Mouse (Mus musculus): ENCODE measurements around the gene Chd9.
"Not testable (repeated sequence)": the region's sequence is repeated elsewhere in the genome, so short reads cannot be mapped to it uniquely, and the experiment has no call there.

Chd9 gene

DNA sequence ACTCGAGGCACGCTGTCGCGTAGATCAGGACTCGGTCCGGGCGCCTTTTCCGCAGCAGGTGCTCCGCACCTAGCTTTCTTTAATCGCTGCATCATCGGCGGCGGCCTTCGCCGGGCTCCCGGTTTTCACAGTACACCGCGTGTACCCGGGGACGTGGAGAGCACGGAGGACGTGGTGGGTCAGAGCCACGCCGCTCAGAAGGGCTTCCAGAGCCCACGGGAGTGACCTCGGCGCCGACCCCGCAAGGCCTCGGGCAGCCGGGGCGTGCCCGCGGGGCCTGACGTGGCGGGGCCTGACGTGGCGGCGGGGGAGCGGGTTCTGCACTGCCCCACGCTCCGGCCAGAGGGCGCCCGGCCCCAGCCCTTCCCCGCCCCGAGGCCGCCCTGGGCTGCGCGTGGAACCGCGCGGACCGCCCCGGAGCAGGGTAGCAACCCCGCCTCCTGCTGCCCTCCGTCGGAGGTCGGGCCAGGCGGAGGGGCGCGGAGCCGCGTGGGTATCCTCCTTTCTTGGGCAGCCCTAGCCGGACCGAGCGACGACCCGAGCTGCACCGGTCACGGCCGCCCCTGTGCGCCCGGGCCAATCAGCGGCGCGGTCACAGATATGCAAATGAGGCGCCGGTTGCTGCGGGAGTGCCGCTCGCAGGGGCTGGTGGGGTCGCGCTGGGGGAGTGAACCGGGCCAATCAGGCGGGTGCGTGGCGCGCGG, 79.8 kb downstream of the Chd9 start:
- DNase-seq, result peak; percentile 97 to 99

DNA sequence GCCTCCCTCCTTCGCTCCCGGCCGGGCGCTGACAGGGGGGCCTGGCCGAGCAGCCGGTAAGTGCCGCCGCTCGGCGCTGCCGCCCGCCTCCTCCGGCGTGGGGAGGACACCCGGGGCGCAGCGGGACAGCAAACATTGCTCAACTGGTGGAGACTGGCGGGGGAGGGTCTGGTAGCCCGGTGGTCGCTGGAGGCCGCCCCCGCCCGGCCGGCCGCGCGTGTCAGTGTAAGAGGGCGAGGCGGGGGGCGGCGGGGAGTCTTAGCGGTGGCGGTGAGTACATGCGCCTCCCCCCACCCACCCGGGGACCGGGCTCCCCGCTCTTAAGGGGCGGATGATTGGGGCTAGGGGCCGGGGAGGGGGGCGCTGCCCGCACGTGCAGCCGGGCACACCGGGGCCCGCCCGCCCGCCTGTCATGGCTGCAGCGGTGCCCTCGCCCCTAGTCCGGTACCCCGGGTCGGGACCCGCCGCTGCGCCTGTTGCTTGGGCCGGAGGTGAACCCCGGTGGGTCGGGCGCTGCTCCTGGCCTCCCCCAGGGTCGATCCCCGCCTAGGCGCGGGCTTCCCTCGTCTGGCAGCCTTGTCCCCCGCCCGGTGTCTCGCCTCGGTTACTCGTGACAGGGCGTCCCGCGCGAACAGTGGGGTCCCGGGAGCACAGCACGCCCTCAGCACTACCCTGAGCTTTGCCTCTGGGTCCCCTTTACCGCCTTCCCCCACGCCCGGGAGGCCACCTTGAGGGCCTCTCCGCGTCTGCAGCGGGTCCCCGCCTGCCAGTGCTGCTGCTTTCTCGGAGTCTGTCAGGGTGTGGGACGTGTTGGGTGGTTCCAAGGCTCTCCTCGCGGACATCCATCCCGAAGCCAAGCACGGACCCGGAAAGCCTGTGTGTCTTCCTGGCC, 80.7 kb downstream of the Chd9 start:
- peak; percentile 69 to 76 for DNase-seq

DNA sequence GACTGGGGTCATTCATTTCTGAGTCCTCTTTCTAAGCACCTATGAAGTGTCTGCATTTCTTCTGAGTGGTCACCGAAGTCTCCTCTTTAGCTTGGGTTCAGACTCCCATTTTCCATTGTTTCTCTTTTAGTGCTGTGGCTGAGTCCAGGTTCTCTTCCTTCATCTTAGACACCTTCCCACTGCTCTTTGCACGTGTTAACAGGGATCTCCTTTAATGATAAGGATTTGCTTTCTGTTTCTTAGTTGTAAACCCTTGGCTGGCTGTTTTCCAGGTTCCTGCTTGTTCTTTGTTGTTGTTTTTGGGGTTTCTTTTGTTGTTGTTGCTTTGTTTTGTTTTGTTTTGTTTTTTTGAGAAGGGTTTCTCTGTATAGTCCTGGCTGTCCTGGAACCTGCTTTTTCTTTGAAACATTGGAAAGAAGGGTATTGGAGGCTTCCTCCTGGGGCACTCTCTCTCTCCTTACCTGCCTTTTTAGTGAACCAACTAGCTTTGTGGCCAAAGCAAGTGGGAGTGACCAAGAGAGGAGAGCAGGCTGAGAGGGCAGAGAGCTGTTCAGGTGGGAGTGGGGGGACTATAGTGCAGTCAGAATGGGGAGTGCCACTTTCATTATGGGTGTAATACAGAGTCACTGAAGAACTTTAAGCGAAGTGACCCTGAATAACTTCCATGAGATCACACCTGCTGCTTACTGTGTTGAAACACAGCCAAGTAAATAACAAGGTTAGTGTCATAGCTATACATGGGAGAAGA, 95.2 kb downstream of the Chd9 start:
- DNase-seq, result no peak

DNA sequence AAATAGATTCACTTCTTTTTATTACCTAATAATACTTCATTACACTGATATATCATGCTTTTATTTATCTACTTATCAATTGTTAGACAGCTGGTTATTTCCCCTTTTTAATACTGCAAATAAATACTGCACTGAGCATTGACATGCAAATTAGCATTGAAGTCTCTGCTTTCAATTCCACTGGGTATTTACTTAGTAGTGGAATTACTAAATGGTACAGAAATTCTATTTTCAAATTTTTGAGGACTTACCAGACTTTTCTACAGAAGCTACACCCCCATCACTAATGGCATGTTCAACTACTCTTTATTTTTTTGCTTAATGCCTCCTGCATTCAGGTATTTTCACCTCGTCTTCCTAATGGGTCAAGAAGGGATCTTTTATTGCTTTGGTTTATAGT, 100.3 kb downstream of the Chd9 start:
- DNase-seq, result no peak

DNA sequence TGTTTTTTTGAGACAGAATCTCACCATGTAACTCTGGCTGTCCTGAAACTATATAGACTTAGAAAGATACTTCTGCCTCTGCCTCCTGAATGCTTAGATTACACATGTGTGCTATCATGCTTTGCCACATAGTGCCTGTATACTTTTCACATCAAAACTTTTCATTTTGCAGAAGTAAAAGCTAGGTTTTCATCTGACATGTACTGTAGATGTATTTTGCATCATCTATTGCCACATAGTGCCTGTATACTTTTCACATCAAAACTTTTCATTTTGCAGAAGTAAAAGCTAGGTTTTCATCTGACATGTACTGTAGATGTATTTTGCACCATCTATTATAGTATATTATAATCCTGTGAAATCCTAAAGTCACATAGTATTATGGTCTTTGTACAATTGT, 102.0 kb downstream of the Chd9 start:
- DNase-seq, result not testable (repeated sequence)

DNA sequence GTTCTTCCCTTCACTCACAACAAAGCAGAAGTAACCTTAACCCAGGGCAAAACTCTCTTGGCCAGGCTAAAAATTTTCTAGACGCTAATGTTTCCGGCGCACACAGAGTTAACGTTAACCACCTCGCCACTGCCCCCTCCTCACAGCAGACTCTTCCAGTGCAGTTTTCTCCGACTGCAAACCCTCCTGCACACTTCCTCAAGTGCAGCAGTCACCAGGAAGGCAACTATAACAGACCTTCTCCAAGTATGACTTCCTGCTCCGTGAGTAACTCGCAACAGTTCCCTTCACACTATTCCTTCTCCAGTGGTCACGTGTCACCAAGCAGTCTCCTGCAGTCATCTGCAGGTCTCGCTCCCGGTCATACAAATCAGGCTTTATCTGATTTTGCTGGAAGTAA, 104.8 kb downstream of the Chd9 start:
- no peak for DNase-seq

DNA sequence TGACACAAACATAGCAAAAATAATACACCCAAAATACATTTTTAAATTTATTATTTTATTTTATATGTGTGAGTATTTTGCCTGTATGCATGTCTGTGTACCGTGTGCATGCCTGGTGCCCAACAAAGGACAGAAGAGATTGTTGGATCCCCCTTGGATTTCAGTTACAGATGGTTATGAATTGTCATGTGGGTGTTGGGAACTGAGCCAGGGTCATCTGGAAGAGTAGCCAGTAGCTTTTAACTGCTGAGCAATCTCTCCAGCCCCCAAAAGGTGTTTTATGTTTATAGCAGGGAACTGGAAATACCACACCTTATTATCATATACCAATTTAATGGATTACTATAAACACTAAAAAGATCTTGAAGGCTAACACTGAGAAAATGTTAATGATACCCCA, 106.6 kb downstream of the Chd9 start:
- DNase-seq, result no peak

DNA sequence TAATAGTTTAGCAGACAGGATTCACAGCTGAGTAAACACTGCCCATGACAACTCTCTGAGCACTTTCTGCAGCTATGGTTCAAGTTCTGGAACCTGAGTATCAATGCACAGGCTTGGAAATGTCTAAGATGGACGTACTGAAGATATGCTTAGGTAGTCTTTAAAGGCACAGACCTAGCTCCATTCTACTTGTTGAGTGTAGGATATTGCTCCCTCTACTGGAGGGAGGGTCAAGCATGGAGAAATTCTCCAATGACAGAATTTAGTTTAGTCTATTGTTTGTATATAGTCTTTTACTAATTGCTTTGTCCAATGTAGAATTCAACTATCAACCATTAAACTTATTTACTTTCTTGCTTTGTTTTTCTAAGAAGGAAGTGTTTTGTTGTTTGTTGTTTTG, 108.7 kb downstream of the Chd9 start:
- no peak for DNase-seq

DNA sequence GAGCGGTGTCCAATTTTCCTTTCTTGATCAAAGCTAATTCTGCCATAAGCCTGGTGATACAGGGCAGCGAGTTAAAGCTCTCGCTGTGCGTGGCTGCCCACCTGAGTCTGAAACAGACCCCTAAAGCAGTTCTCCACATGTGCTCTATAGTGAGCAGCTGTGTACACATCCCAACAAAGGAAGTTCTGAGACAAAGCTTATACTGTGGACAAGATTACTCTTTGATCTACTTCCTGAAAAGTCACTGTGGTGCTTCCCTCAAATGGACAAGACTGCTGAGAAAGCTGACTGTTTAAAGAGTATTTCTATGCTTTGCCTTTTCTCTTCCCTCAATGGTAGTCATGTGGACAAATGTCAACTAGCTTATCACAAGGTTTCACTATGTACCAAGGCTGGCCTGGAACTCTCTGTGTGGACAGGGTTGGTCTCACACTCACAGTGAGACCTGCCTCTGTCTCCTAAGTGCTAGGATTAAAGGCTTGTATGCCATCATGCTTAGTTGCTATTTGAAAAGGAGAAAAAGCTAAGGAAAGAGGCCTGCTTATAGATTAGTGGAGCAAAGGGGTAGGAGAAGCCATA, 110.3 kb downstream of the Chd9 start:
- DNase-seq, result no peak

DNA sequence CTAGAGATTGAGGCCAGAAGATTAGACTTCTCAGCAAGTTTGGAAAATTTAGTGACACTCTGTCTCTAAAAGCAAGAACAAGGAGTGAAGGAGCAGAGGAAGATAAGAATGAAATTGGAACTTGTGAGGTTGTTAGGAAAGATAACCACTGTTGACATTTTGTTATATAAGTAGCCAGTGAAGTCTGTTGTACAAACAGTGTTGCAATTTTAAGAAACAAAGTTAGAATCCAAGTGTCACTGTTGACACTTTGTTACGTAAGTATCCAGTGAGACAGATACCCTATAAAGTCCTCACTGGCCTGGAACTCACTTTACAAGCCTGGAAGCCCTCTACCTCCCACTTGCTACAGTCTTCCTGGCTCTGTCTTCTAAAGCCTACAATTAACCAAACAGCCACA, 111.7 kb downstream of the Chd9 start:
- no peak for DNase-seq

DNA sequence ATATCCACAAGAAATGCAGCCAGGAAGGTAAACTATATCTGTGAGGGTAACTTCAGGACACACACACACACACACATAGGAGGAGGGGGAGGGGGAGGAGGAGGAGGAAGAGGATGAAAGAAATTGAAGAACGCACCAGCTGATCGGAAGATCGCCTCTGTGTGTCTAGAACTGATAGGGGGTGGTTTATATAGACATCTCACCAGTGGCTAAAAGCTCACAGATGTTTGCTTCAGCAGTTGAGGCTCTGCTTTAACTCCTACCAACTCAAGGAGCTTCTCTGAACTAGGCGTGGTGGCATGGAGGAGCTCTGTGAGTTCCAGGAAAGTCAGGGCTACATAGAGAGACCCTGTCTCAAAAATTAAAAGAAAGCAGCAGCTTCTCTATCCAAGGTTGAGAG, 115.6 kb downstream of the Chd9 start:
- no peak for DNase-seq

DNA sequence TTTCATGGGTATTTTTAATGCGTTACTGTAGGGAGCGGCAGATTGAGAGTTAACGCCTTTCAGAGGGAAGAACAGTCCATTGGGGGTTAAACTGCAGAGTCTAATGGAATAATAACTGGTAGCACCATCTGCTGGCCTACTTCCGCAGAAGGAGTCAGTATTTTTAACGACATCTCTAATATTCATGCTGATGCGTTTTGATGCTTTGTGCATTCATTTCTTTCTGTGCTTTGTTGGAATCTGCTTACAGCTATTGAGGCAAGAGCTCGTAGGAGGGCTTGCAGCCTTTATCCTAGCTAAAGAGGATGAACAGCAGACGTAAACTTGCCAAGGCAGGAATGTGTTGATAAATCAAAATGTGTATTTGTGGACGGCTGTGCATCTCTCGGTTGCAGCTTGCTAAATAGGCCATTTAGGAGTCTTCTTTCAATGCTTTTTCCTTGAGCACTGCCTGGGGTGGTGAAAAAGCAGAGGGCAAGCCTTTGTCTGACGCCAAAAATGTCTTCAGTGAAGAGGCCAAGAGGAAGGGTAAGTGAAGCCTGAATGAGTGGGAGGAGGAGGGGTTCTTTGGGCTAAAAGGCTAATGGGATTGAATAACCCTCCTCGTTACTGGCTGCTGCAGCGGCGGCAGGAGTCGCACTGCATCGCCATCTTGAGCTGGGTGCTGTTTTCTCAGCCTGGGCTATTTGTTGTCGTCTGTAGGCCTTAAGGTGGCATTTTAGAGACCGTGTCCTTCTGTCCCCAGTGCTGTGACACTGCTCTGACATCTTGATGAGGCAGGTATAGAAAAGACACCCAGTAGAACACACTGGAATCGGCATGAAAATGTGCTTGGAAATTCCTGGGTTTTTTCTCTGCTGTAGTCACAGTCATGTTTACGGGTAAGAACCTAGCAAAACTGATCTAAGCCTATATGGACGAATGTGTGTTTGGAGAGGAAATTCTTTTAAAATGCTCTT, 126.9 kb downstream of the Chd9 start:
- DNase-seq, result peak; percentile 74 to 79

DNA sequence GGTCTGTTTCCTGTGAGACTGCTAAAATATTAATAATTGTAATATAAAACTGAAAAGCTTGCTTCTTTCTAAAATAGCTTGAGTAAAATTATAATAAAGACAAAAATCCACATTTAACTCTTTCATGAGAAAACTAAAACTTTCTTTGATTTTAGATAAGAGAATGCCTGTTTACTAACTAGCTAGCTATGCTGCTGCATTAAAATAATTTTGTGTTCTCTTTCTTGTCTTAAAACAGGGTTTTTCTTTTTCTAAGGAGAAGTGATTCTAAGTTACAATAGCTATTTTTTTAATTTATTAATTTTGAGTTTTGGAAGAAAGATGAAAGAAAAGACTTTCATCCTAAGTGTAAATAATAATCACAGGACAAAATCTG, 127.6 kb downstream of the Chd9 start:
- DNase-seq, result no peak

DNA sequence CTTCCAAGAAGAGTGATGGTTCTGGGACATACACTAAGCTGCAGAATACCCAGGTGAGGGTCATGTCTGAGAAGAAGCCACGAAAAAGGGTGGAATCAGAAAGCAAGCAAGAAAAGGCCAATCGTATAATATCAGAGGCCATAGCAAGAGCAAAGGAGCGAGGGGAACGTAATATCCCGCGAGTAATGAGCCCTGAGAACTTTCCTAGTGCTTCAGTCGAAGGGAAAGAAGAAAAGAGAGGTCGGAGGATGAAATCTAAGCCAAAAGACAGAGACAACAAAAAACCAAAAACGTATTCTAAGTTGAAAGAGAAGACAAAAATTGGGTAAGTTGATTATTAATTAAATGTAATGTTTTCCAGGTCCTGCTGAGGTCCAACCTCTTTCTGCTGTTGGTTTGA, 128.2 kb downstream of the Chd9 start:
- no peak for DNase-seq

DNA sequence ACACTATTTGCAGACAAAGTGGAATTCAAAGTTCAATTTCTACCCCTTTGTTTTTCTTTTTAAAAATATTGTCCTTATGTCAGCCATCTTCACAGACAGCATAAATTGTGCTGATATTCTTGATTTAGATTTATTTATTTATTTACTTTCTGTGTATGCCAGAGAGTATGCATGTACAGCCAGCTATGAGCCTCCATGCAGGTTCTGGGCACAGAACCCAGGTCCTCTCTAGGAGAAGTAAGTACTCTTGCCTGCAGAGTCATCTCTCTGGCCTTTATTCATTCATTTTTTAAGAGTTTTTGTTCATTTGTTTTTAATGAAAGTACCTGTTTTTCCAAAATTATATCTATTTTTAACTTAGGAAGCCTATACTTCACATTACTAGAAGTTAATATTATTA, 129.6 kb downstream of the Chd9 start:
- no peak for DNase-seq

DNA sequence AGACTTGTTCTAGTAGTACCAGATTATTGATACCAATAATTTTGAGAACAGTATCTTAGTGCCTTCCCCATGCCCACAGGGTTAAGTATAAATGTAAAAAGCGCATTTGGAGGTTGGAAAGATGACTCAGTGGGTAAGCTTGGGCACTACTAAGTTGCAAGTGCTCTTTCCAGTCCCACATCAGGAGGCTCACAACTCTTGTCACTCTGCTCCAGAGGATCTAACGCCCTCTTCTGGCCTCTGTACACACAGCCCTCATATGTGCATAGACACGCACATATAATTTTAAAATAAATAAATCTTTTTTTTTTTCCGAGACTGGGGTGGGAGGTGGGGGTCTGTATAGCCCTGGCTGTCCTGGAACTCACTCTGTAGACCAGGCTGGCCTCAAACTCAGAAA, 131.6 kb downstream of the Chd9 start:
- no peak for DNase-seq

DNA sequence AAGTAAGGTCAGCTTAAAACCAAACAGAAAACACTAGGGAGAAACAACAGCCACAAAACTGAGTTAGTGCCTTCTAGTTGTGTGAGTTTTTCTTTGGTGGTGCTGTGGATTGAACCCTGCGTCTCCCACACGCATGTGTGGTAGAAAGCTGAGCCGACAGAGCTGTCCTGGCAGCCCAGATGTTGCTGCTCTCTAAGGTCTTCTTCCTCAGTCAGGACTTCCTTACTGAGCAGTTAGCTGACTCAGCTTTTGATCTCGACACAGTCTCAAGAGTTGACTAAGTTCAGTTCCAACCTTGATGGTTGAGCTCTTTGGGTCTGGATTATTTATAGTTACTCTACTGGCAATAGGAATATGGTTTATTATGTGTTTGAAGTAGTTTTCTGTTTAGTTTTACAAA, 133.5 kb downstream of the Chd9 start:
- peak in 1 of 2 experiments; percentile 19 for DNase-seq

DNA sequence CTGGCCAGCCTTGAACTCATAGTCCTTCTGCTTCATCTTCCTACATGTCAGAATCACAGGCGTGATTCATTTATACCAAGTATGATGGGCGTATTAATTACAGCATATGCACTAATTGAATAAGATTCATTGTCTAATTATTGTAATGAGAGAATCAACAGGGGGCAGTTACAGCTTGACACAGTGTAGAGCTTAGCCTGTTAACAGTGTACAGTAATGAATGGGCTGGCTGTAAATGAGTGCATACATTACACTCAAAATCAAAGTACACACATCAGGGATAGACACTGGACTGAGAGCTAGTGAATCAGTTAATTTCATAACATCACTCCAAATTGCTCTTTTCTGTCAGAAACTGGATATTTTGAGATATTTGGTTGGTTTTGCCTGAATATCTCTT, 135.9 kb downstream of the Chd9 start:
- no peak for DNase-seq

DNA sequence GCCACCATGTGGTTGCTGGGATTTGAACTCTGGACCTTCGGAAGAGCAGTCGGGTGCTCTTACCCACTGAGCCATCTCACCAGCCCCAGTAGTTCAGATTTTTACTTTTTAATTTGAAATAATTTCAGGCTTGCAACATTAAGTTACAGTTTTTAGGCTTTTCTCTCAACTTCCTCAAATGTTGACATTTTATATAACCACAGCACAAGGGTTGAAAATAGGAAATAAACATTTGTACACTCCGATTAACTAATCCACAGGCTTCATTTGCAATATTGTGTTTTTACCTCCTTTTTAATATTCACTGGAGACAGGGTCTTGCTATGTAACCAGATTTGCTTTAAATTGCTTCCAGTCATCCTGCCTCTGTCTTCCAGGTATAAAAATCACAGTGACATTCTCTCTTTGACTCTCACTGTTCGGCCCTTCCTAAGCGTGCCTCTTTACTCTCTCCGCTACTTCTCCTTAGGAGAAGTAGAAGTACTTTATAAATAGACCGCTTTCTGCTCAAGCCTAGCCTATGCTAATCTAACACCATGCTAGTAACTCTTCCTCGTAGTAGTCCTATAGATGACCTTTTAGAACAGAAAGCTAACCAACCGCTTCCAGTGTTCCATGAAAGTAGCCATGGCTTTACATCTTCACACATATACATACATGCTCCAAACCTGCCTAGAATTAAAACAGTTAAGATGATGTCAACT, 137.5 kb downstream of the Chd9 start:
- no peak for DNase-seq

DNA sequence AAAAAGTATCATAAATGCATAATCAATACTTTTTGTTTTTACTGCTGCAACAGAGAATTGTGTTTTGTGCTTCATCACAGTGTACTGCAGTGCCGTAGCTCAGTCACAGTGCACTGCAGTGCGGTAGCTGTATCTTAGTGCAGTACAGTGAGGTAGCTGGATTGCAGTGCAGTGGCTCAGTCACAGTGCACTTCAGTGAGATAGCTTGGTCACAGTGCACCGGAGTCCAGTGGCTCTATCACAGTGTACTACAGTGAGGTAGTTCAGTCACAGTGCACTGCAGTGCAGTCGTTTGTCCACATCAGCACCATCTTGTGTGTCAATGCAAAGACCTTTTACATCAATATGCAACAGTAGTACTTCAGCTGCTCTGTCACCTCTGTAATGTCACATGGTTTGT, 140.2 kb downstream of the Chd9 start:
- no peak for DNase-seq

DNA sequence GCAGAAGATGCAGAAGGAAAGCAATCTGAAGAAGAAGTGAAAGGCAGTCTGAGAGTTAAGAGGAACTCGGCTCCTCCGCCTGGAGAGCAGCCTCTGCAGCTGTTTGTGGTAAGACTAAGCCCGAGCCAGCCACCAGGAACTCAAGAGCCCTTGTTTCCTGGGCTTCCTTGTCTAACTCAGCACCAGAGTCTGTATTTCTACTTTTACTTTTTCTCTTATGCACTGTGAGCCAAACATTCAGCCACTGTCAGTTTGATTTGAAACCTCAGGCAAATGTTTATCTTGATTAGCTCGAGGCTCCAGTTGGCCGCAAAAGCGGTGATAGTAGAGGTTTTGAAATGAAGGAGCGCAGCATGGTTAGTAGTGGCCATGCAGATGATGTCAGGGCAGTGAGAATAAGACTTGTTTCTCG, 148.8 kb downstream of the Chd9 start:
- DNase-seq, result peak; percentile 15 to 26

DNA sequence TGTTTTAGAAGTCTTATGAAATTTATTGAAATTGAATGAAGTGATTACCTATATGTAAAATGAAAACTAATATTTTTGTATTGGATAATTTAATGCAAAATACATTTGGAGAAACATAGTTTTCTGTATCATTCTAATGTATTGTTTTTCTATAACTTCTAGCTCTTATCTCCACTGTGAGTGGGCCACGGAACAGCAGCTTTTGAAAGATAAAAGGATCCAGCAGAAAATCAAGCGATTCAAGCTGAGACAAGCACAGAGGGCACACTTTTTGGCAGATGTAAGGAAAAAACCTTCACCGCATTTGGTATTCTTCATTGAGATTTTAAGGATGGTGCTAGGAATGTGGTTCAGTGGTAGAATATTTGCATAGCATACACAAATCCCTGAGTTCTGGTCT, 150.6 kb downstream of the Chd9 start:
- no peak for DNase-seq

Measured in lung, postnatal 4 days (tissue).